Mouse (Mus musculus) erythroblast, embryonic 14.5 days (primary cell): ENCODE measurements at regions not wholly inside any gene's neighbourhood (a gene's known extent, or its start where the extent isn't known, plus 50 kb on each side); places are given as distances from the start of the nearest gene placed in this dataset.

Source experiments
- GATA1 ChIP-seq: IDR thresholded peaks from 2 replicates; pipeline ENCODE4 v1.6.1; 2012; ENCODE audit warnings: low read length, inconsistent platforms, mixed read lengths
- TAL1 ChIP-seq: IDR thresholded peaks from 3 replicates; pipeline ENCODE4 v1.6.1; 2012; ENCODE audit warnings: low read length, inconsistent platforms, mixed read lengths

DNA sequence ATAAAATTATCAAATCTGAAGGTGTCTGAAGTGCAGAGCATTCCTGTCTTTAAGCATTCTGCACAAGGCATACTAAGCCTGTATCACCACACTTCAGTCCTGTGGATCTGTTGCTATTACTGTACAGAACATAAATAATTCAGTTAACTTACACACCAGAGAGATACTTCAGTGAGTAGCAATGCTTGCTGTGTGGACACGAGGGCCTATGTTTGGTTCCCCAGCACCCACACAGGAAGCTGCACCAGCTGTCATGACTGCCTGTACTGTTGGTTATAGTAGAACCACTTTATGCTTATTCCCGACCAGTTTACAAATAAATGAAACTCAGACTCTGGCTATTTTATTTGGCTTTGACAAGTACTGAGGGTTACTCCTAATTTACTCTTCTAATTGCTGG lies 271.7 kb downstream of the Slc30a10 start:
- TF ChIP-seq GATA1 (no peak), TAL1 (no peak)
